Mouse (Mus musculus): ENCODE results near the gene P2ry2.

The P2ry2 gene

GRCm38 (mm10) chr7:101027623-101028443 is 15.2 kb upstream of the P2ry2 start:
- no peak for ATAC-seq (ENCODE audit: insufficient number of reproducible peaks, low FRiP score, low TSS enrichment)

- no peak for ATAC-seq (ENCODE audit: insufficient number of reproducible peaks, low FRiP score, low TSS enrichment)
These were observed 14.2 kb upstream of the P2ry2 start for GRCm38 (mm10) chr7:101026836-101027235.

GRCm38 (mm10) chr7:101017492-101017891 is 4.8 kb upstream of the P2ry2 start:
- ATAC-seq (ENCODE audit: insufficient number of reproducible peaks, low FRiP score, low TSS enrichment), result no peak

- ATAC-seq (ENCODE audit: insufficient number of reproducible peaks, low FRiP score, low TSS enrichment), result no peak
These were observed 4.4 kb upstream of the P2ry2 start for GRCm38 (mm10) chr7:101017021-101017461.

GRCm38 (mm10) chr7:101014985-101015384 is 2.3 kb upstream of the P2ry2 start:
- ATAC-seq (ENCODE audit: insufficient number of reproducible peaks, low FRiP score, low TSS enrichment), result no peak

- ATAC-seq (ENCODE audit: insufficient number of reproducible peaks, low FRiP score, low TSS enrichment), result no peak
These were observed 1.4 kb upstream of the P2ry2 start for GRCm38 (mm10) chr7:101014041-101014440.

GRCm38 (mm10) chr7:101011681-101012367 is 842 bp downstream of the P2ry2 start:
- ATAC-seq (ENCODE audit: insufficient number of reproducible peaks, low FRiP score, low TSS enrichment), result no peak

- ATAC-seq (ENCODE audit: insufficient number of reproducible peaks, low FRiP score, low TSS enrichment), result no peak
These were observed 1.9 kb downstream of the P2ry2 start for GRCm38 (mm10) chr7:101010741-101011140.

GRCm38 (mm10) chr7:101006201-101006600 is 6.5 kb downstream of the P2ry2 start:
- ATAC-seq (ENCODE audit: insufficient number of reproducible peaks, low FRiP score, low TSS enrichment), result no peak

GRCm38 (mm10) chr7:101005119-101005518 is 7.5 kb downstream of the P2ry2 start:
- ATAC-seq (ENCODE audit: insufficient number of reproducible peaks, low FRiP score, low TSS enrichment), result no peak

GRCm38 (mm10) chr7:101003442-101004326 is 9.0 kb downstream of the P2ry2 start:
- no peak for ATAC-seq (ENCODE audit: insufficient number of reproducible peaks, low FRiP score, low TSS enrichment)

GRCm38 (mm10) chr7:101002274-101002673 is 10.4 kb downstream of the P2ry2 start:
- ATAC-seq (ENCODE audit: insufficient number of reproducible peaks, low FRiP score, low TSS enrichment), result no peak

- ATAC-seq (ENCODE audit: insufficient number of reproducible peaks, low FRiP score, low TSS enrichment), result no peak
These were observed 13.0 kb downstream of the P2ry2 start for GRCm38 (mm10) chr7:100999623-101000022.

GRCm38 (mm10) chr7:100998578-100998960 is 14.1 kb downstream of the P2ry2 start:
- ATAC-seq (ENCODE audit: insufficient number of reproducible peaks, low FRiP score, low TSS enrichment), result no peak

GRCm38 (mm10) chr7:100997951-100998577 is 14.6 kb downstream of the P2ry2 start:
- ATAC-seq (ENCODE audit: insufficient number of reproducible peaks, low FRiP score, low TSS enrichment), result no peak

GRCm38 (mm10) chr7:100997215-100997614 is 15.5 kb downstream of the P2ry2 start:
- no peak for ATAC-seq (ENCODE audit: insufficient number of reproducible peaks, low FRiP score, low TSS enrichment)

GRCm38 (mm10) chr7:100995951-100996350 is 16.7 kb downstream of the P2ry2 start:
- ATAC-seq (ENCODE audit: insufficient number of reproducible peaks, low FRiP score, low TSS enrichment), result no peak

GRCm38 (mm10) chr7:100995260-100995864 is 17.3 kb downstream of the P2ry2 start:
- no peak for ATAC-seq (ENCODE audit: insufficient number of reproducible peaks, low FRiP score, low TSS enrichment)

GRCm38 (mm10) chr7:100993166-100993565 is 19.5 kb downstream of the P2ry2 start:
- no peak for ATAC-seq (ENCODE audit: insufficient number of reproducible peaks, low FRiP score, low TSS enrichment)

- ATAC-seq (ENCODE audit: insufficient number of reproducible peaks, low FRiP score, low TSS enrichment), result no peak
These were observed 20.7 kb downstream of the P2ry2 start for GRCm38 (mm10) chr7:100991972-100992371.

Data from cerebellum, adult (tissue).